Mouse (Mus musculus) liver, postnatal 0 days (tissue): ENCODE results near the gene Nacc1. TPM values are rescaled to one million over a fixed set of nuclear protein-coding genes. Genes with fewer than 3 reads are reported as not detected.

ENCODE experiments used
- ATAC-seq: fragments of 200-750 bp; cut with Nextera tagmentation; 2 replicates; pipeline ENCODE4 v1.8.0; 2017; ENCODE audit warnings: mild to moderate bottlenecking, moderate library complexity
- DNase-seq: peaks from one replicate; pipeline ENCODE4 v3.0.0-alpha.2; 2016
- H3K27ac ChIP-seq: fragments of 300-500 bp; sonication (generic); 2 replicates; pipeline ENCODE4 v1.5.1; 2014; ENCODE audit warnings: antibody characterized with exemption, moderate library complexity, mild to moderate bottlenecking, low read depth
- H3K27me3 ChIP-seq: fragments of 300-500 bp; sonication (generic); 2 replicates; pipeline ENCODE4 v1.6.1; 2014; ENCODE audit warnings: low read length, control low read depth, mixed read lengths; ENCODE audit not compliant: insufficient read depth
- H3K36me3 ChIP-seq: fragments of 300-500 bp; sonication (generic); replicated peaks from 2 replicates; pipeline ENCODE4 v1.6.1; 2014; ENCODE audit warnings: mild to moderate bottlenecking, control low read depth, low read length, moderate library complexity, mixed read lengths; ENCODE audit not compliant: insufficient read depth
- H3K4me1 ChIP-seq: fragments of 300-500 bp; sonication (generic); 2 replicates; pipeline ENCODE4 v1.6.1; 2014; ENCODE audit warnings: antibody characterized with exemption, mild to moderate bottlenecking, control low read depth; ENCODE audit not compliant: insufficient read depth
- H3K4me2 ChIP-seq: fragments of 300-500 bp; sonication (generic); 2 replicates; pipeline ENCODE4 v1.6.1; 2014; ENCODE audit warnings: low read depth, mild to moderate bottlenecking, low read length, moderate library complexity, mixed read lengths
- H3K4me3 ChIP-seq: fragments of 300-500 bp; sonication (generic); 2 replicates; pipeline ENCODE4 v1.5.1; 2014; ENCODE audit warnings: low read depth, low read length
- H3K9ac ChIP-seq: fragments of 300-500 bp; sonication (generic); replicated peaks from 2 replicates; pipeline ENCODE4 v1.6.1; 2014; ENCODE audit warnings: mild to moderate bottlenecking, moderate library complexity
- H3K9me3 ChIP-seq: fragments of 300-500 bp; sonication (generic); 2 replicates; pipeline ENCODE4 v1.6.1; 2016; ENCODE audit warnings: mild to moderate bottlenecking, control low read depth, low read length, mixed read lengths
- CTCF ChIP-seq: sonication (generic); IDR thresholded peaks from 2 replicates; pipeline ENCODE4 v1.5.1; 2016; ENCODE audit warnings: antibody characterized with exemption, low read depth
- EP300 ChIP-seq: IDR thresholded peaks from 2 replicates; pipeline ENCODE4 v1.6.1; 2016; ENCODE audit warnings: antibody characterized with exemption, low read depth, mild to moderate bottlenecking
- WGBS: fragments of 180-500 bp; shearing (Covaris S2); extraction: QIAGEN DNeasy Blood & Tissue Kit; methylation state at CpG from one replicate; pipeline ENCODE4 v1.1.7; 2014; ENCODE audit not compliant: insufficient replicate concordance; 5-methylcytosine and 5-hydroxymethylcytosine counted together
- polyA plus RNA-seq: library from polyadenylated mRNA; unstranded; fragments of >200 nt; fragmentation: Nextera tagmentation; extraction: Ambion mirVana; gene quantifications from 2 replicates; pipeline ENCODE4 v1.2.1, GENCODE M21; 2015

Gene Nacc1
- polyA plus RNA-seq, 1 experiment from 2014 or later = 3.6 TPM

- Histone ChIP-seq H3K27ac (no peak overlapping the region), H3K27me3 (0 out of 2 replicates have a peak, but pooled peaks cover 4% of the 10 kb centered on the region), H3K4me3 (peak overlapping the region; percentile 72), H3K36me3 (no peaks in the 10 kb centered on the region; the same call in 1 of the 2 replicates), H3K9me3 (no peaks in the 10 kb centered on the region), H3K4me2 (peak overlapping the region; percentile 96), H3K4me1 (peaks cover 11% of the 10 kb centered on the region), H3K9ac (peak overlapping the region; percentile 70)
- ATAC-seq (no peak), DNase-seq (no peak)
- TF ChIP-seq CTCF = no peak
- TF ChIP-seq EP300 = no peak
- WGBS = 39% methylated on average over 8 of the region's 8 CpGs
Observed at GRCm38 (mm10) chr8:84637946-84638554, 49.6 kb downstream of the Nacc1 start.

- no peak overlapping the region for H3K9ac ChIP-seq
- DNase-seq (no peak), ATAC-seq (no peak)
- no peak overlapping the region for H3K4me2 ChIP-seq
- peaks cover 11% of the 10 kb centered on the region for H3K4me1 ChIP-seq
- no peak overlapping the region for H3K4me3 ChIP-seq
- no peak for TF ChIP-seq EP300
- no peak for TF ChIP-seq CTCF
- H3K27ac ChIP-seq = no peak overlapping the region
- H3K27me3 ChIP-seq = 0 out of 2 replicates have a peak, but pooled peaks cover 4% of the 10 kb centered on the region
- H3K9me3 ChIP-seq = no peaks in the 10 kb centered on the region
- 87% methylated on average over 17 of the region's 17 CpGs for WGBS
- H3K36me3 ChIP-seq = no peaks in the 10 kb centered on the region; the same call in 1 of the 2 replicates
Observed at GRCm38 (mm10) chr8:84636051-84636691, 51.5 kb downstream of the Nacc1 start.

GRCm38 (mm10) chr8:84635397-84636050, 52.1 kb downstream of the Nacc1 start:
- no peak for ATAC-seq
- Histone ChIP-seq H3K4me2 (no peak overlapping the region), H3K27ac (no peak overlapping the region), H3K4me3 (no peak overlapping the region), H3K36me3 (no peaks in the 10 kb centered on the region; the same call in 1 of the 2 replicates), H3K9me3 (no peaks in the 10 kb centered on the region), H3K9ac (no peak overlapping the region), H3K27me3 (0 out of 2 replicates have a peak, but pooled peaks cover 4% of the 10 kb centered on the region), H3K4me1 (peaks cover 9% of the 10 kb centered on the region)
- no peak for DNase-seq
- no peak for TF ChIP-seq CTCF
- no peak for TF ChIP-seq EP300
- WGBS = 74% methylated on average over 14 of the region's 14 CpGs

- TF ChIP-seq CTCF = no peak
- no peak for TF ChIP-seq EP300
- H3K4me2 ChIP-seq = no peak overlapping the region
- 64% methylated on average over 8 of the region's 9 CpGs for WGBS
- ATAC-seq (no peak), DNase-seq (no peak)
- peaks cover 6% of the 10 kb centered on the region for H3K4me1 ChIP-seq
- no peak overlapping the region for H3K9ac ChIP-seq
- no peaks in the 10 kb centered on the region for H3K9me3 ChIP-seq
- no peaks in the 10 kb centered on the region; the same call in 1 of the 2 replicates for H3K36me3 ChIP-seq
- H3K27me3 ChIP-seq = 0 out of 2 replicates have a peak, but pooled peaks cover 4% of the 10 kb centered on the region
- no peak overlapping the region for H3K27ac ChIP-seq
- H3K4me3 ChIP-seq = no peak overlapping the region
Observed at GRCm38 (mm10) chr8:84634849-84635304, 52.8 kb downstream of the Nacc1 start.

- 0 out of 2 replicates have a peak, but pooled peaks cover 4% of the 10 kb centered on the region for H3K27me3 ChIP-seq
Observed at GRCm38 (mm10) chr8:84633841-84634584, 53.6 kb downstream of the Nacc1 start.

GRCm38 (mm10) chr8:84631813-84632212, 55.8 kb downstream of the Nacc1 start:
- H3K36me3 ChIP-seq = no peaks in the 10 kb centered on the region; the same call in 1 of the 2 replicates
- no peak overlapping the region for H3K4me3 ChIP-seq
- no peak overlapping the region for H3K27ac ChIP-seq
- no peak overlapping the region for H3K9ac ChIP-seq
- no peak overlapping the region for H3K4me2 ChIP-seq
- no peaks in the 10 kb centered on the region for H3K4me1 ChIP-seq
- no peak for TF ChIP-seq CTCF
- TF ChIP-seq EP300 = no peak
- no peaks in the 10 kb centered on the region for H3K9me3 ChIP-seq
- no peak for DNase-seq
- no peak for ATAC-seq
- no peaks in the 10 kb centered on the region for H3K27me3 ChIP-seq
- WGBS = 88% methylated on average over 4 of the region's 4 CpGs

More at GRCm38 (mm10) chr8:84633841-84634584, 53.6 kb downstream of the Nacc1 start:
- no peak overlapping the region for H3K27ac ChIP-seq
- H3K4me2 ChIP-seq = no peak overlapping the region
- no peak overlapping the region for H3K4me3 ChIP-seq
- H3K9me3 ChIP-seq = no peaks in the 10 kb centered on the region
- TF ChIP-seq EP300 = no peak
- no peak for TF ChIP-seq CTCF
- peaks cover 6% of the 10 kb centered on the region for H3K4me1 ChIP-seq
- DNase-seq = no peak
- no peaks in the 10 kb centered on the region; the same call in 1 of the 2 replicates for H3K36me3 ChIP-seq
- no peak for ATAC-seq
- H3K9ac ChIP-seq = no peak overlapping the region
- WGBS = 61% methylated on average over 10 of the region's 10 CpGs
